Comparison of ENCODE assay signal across 8 mouse cellular contexts in genomic region chr9:65587573-65588358, GRCm38 (mm10). TPM values are rescaled to one million over a fixed set of nuclear protein-coding genes. Genes with fewer than 3 reads are reported as not detected.
DNase-seq lines count a peak whose midpoint lies in the region; ATAC-seq and TF ChIP-seq lines count a peak whose summit lies in the region.

No protein-coding gene starts in this region.

- peak; percentile 45 for ATAC-seq in liver, embryonic 15.5 days (ENCODE audit: insufficient read depth)

- no peak overlapping the region for H3K27ac ChIP-seq in heart, adult 2 months
- peak overlapping the region; percentile 91 for H3K27ac ChIP-seq in hindbrain, embryonic 10.5 days
- peak overlapping the region; percentile 83 for H3K27ac ChIP-seq in liver, embryonic 15.5 days (replicated peaks)

- H3K4me1 ChIP-seq in heart, adult 2 months (ENCODE audit: control insufficient read depth, insufficient read depth, low read length), result peaks cover 7% of the 10 kb centered on the region
- peaks cover 37% of the 10 kb centered on the region for H3K4me1 ChIP-seq in hindbrain, embryonic 10.5 days (replicated peaks)
- peaks cover 47% of the 10 kb centered on the region for H3K4me1 ChIP-seq in liver, embryonic 15.5 days (replicated peaks)

- H3K9ac ChIP-seq in heart, adult 2 months (ENCODE audit: low read depth, low read length), result peak overlapping the region; percentile 40
- H3K9ac ChIP-seq in liver, embryonic 15.5 days, result peak overlapping the region; percentile 85

- peak overlapping the region; percentile 57 for H3K4me3 ChIP-seq in heart, adult 2 months
- H3K4me3 ChIP-seq in hindbrain, embryonic 10.5 days, result peak overlapping the region; percentile 84
- H3K4me3 ChIP-seq in liver, embryonic 15.5 days (replicated peaks), result peak overlapping the region; percentile 93

- H3K79me2 ChIP-seq in heart, adult 2 months (replicated peaks; ENCODE audit: control insufficient read depth, insufficient read depth, low read length), result no peaks in the 10 kb centered on the region

- no peak for TF ChIP-seq EP300 in heart, adult 2 months (IDR thresholded peaks at IDR 0.05; ENCODE audit: insufficient read depth, low read depth, low read length)

- peak overlapping the region; percentile 93 for H3K4me2 ChIP-seq in liver, embryonic 15.5 days

- H3K9me3 ChIP-seq in hindbrain, embryonic 10.5 days, result no peaks in the 10 kb centered on the region
- no peaks in the 10 kb centered on the region for H3K9me3 ChIP-seq in liver, embryonic 15.5 days (replicated peaks)

- peak in 1 of 2 experiments; percentile 46 for DNase-seq in heart, adult 2 months
- DNase-seq in heart, postnatal 25 days (ENCODE audit: low spot score), result no peak
- DNase-seq in CD8-positive naive resting alpha-beta T cell, adult 2 months (ENCODE audit: low read depth in 2 of 2, low spot score in 2 of 2), result peak; percentile 29
- DNase-seq in embryo, embryonic 11 days, result peak; percentile 70
- peak; percentile 59 for DNase-seq in hindbrain, embryonic 10.5 days (ENCODE audit: low spot score)
- peak; percentile 32 for DNase-seq in right cerebral cortex, postnatal 25 days
- no peak for DNase-seq in layer of hippocampus, adult 11-12 months (ENCODE audit: low spot score)

- no peaks in the 10 kb centered on the region for H3K36me3 ChIP-seq in heart, adult 2 months (ENCODE audit: control insufficient read depth, insufficient read depth, low read length)
- H3K36me3 ChIP-seq in hindbrain, embryonic 10.5 days, result peaks cover 38% of the 10 kb centered on the region
- H3K36me3 ChIP-seq in liver, embryonic 15.5 days (replicated peaks), result peaks cover 39% of the 10 kb centered on the region

- TF ChIP-seq POLR2A in heart, adult 2 months (IDR thresholded peaks at IDR 0.05; ENCODE audit: insufficient read depth, low read depth, low read length), result no peak

- no peak for TF ChIP-seq CTCF in heart, adult 2 months (IDR thresholded peaks at IDR 0.05)

- WGBS in heart, adult 2 months, result under 1% methylated on average over 61 of the region's 64 CpGs
- under 1% methylated on average over 64 of the region's 64 CpGs for WGBS in hindbrain, embryonic 10.5 days
- under 1% methylated on average over 64 of the region's 64 CpGs for WGBS in liver, embryonic 15.5 days (ENCODE audit: insufficient replicate concordance)

- H3K27me3 ChIP-seq in heart, adult 2 months (ENCODE audit: control insufficient read depth, insufficient read depth, low read length), result no peaks in the 10 kb centered on the region
- no peaks in the 10 kb centered on the region for H3K27me3 ChIP-seq in hindbrain, embryonic 10.5 days (ENCODE audit: insufficient read depth, poor library complexity, severe bottlenecking)
- H3K27me3 ChIP-seq in liver, embryonic 15.5 days, result no peaks in the 10 kb centered on the region

- intact Hi-C loops in heart, adult 2 months (cut with DNase I), result no loop called here
- intact Hi-C loops in heart, postnatal 25 days (cut with DNase I), result loop anchor here (10.0 kb wide), 1 partner anchor 153 kb away; the partner anchor contains the start of gene Mtfmt

RNA-seq across cellular contexts. Expression of gene Pif1, which starts 0.8 kb away (rescaled TPM):
- total RNA-seq in heart, adult 2 months (2021), result not detected
- 0.18 and 0.23 TPM in 2 replicates for polyA plus RNA-seq in heart, adult 2 months (2012; rRNA removed)
- total RNA-seq in heart, postnatal 25 days (2021), result not detected
- 24.2 and 27.2 TPM in 2 replicates for polyA plus RNA-seq in hindbrain, embryonic 10.5 days (2016; fragmentation: Nextera tagmentation; extraction: Ambion mirVana)
- polyA plus RNA-seq in liver, embryonic 15.5 days (2015; fragmentation: Nextera tagmentation; extraction: Ambion mirVana), result 10.0 and 13.2 TPM in 2 replicates

RNA-seq across cellular contexts. Expression of gene Plekho2, which starts 7.9 kb away (rescaled TPM):
- total RNA-seq in heart, adult 2 months (2021), result 10 to 100 TPM in 1 of 2 experiments, 1 to 10 TPM in 1; 9.9 to 11.1 TPM
- polyA plus RNA-seq in heart, adult 2 months (2012; rRNA removed), result 16.5 and 18.8 TPM in 2 replicates
- 10 to 100 TPM; 12.9 to 13.2 TPM for total RNA-seq in heart, postnatal 25 days (2021)
- polyA plus RNA-seq in hindbrain, embryonic 10.5 days (2016; fragmentation: Nextera tagmentation; extraction: Ambion mirVana), result 14.5 and 15.2 TPM in 2 replicates
- 27.0 and 27.3 TPM in 2 replicates for polyA plus RNA-seq in liver, embryonic 15.5 days (2015; fragmentation: Nextera tagmentation; extraction: Ambion mirVana)

RNA-seq across cellular contexts. Expression of gene Rbpms2, which starts 41.7 kb away (rescaled TPM):
- total RNA-seq in heart, adult 2 months (2021), result 10 to 100 TPM; 29.4 to 32.5 TPM
- polyA plus RNA-seq in heart, adult 2 months (2012; rRNA removed), result 102 and 105 TPM in 2 replicates
- 10 to 100 TPM; 37.1 to 39.3 TPM for total RNA-seq in heart, postnatal 25 days (2021)
- 28.4 and 32.5 TPM in 2 replicates for polyA plus RNA-seq in hindbrain, embryonic 10.5 days (2016; fragmentation: Nextera tagmentation; extraction: Ambion mirVana)
- polyA plus RNA-seq in liver, embryonic 15.5 days (2015; fragmentation: Nextera tagmentation; extraction: Ambion mirVana), result 11.3 and 11.8 TPM in 2 replicates

Comparison
In these comparisons a context has a peak if more than half of its experiments do, and no peak if none do; other contexts are left out.
1. DNase-seq: peak in CD8-positive naive resting alpha-beta T cell, adult 2 months (2 of 2), embryo, embryonic 11 days (single experiment), hindbrain, embryonic 10.5 days (single experiment) and right cerebral cortex, postnatal 25 days (single experiment); none in heart, postnatal 25 days (single experiment) and layer of hippocampus, adult 11-12 months (single experiment).
2. Peak in every context shown above with its lines, with median percentiles within 50 percentile points of each other: H3K4me3 ChIP-seq.